Mouse (Mus musculus): ENCODE measurements around the gene BC030870. TPM values are rescaled to one million over a fixed set of nuclear protein-coding genes. Genes with fewer than 3 reads are reported as not detected.

The BC030870 gene
- polyA plus RNA-seq, 1 experiment from 2014 or later = not detected

GRCm38 (mm10) chr8:65089781-65090180 is 39.6 kb downstream of the BC030870 start:
- H3K4me3 ChIP-seq (ENCODE audit: low read depth, low read length) = no peak overlapping the region
- H3K9ac ChIP-seq (ENCODE audit: low read length) = no peak overlapping the region
- no peaks in the 10 kb centered on the region for H3K27me3 ChIP-seq (replicated peaks; ENCODE audit: control insufficient read depth, insufficient read depth, low read length)
- no peaks in the 10 kb centered on the region for H3K4me1 ChIP-seq (ENCODE audit: control insufficient read depth, insufficient read depth, low read length)
- DNase-seq (ENCODE audit: low spot score) (no peak), ATAC-seq (no peak)
- H3K36me3 ChIP-seq (ENCODE audit: control insufficient read depth, insufficient read depth, low read length) = no peaks in the 10 kb centered on the region
- no peak overlapping the region for H3K4me2 ChIP-seq (ENCODE audit: low read length)
- no peaks in the 10 kb centered on the region for H3K9me3 ChIP-seq (replicated peaks; ENCODE audit: control insufficient read depth, low read length)
- H3K27ac ChIP-seq (ENCODE audit: low read depth, low read length) = no peak overlapping the region
- WGBS = 83% methylated on average over 7 of the region's 7 CpGs

- H3K27ac ChIP-seq (ENCODE audit: low read depth, low read length) = no peak overlapping the region
- no peak overlapping the region for H3K4me3 ChIP-seq (ENCODE audit: low read depth, low read length)
- H3K9ac ChIP-seq (ENCODE audit: low read length) = no peak overlapping the region
- no peak for ATAC-seq
- 91% methylated on average over 12 of the region's 12 CpGs for WGBS
- no peaks in the 10 kb centered on the region for H3K27me3 ChIP-seq (replicated peaks; ENCODE audit: control insufficient read depth, insufficient read depth, low read length)
- no peaks in the 10 kb centered on the region for H3K9me3 ChIP-seq (replicated peaks; ENCODE audit: control insufficient read depth, low read length)
- no peaks in the 10 kb centered on the region for H3K36me3 ChIP-seq (ENCODE audit: control insufficient read depth, insufficient read depth, low read length)
- no peak for DNase-seq (ENCODE audit: low spot score)
- no peaks in the 10 kb centered on the region for H3K4me1 ChIP-seq (ENCODE audit: control insufficient read depth, insufficient read depth, low read length)
- H3K4me2 ChIP-seq (ENCODE audit: low read length) = no peak overlapping the region
These were observed 41.2 kb downstream of the BC030870 start for GRCm38 (mm10) chr8:65088120-65088519.

DNA sequence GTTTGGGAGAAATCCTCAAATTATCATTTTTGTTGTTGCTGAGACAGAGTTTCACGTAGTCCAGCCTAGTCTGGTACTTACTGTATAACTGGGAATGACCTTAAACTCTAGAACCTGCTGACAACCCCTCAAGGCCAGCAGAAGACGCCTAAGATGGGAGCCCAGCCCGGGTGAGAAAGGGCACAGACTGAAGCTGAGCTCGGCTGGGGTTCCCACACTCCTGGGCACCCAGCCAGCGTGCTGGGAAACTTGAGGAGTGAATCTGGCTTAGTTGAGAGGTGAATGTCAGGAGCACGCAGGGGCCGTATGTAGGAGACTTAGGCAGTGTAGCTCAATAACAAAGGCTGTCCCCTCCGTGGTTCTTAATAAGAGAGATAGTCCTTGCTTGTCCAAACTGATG is 41.7 kb downstream of the BC030870 start:
- ATAC-seq = no peak
- Histone ChIP-seq H3K27ac (ENCODE audit: low read depth, low read length) (no peak overlapping the region), H3K27me3 (replicated peaks; ENCODE audit: control insufficient read depth, insufficient read depth, low read length) (no peaks in the 10 kb centered on the region), H3K36me3 (ENCODE audit: control insufficient read depth, insufficient read depth, low read length) (no peaks in the 10 kb centered on the region), H3K9ac (ENCODE audit: low read length) (no peak overlapping the region), H3K4me2 (ENCODE audit: low read length) (no peak overlapping the region), H3K4me1 (ENCODE audit: control insufficient read depth, insufficient read depth, low read length) (no peaks in the 10 kb centered on the region), H3K4me3 (ENCODE audit: low read depth, low read length) (no peak overlapping the region), H3K9me3 (replicated peaks; ENCODE audit: control insufficient read depth, low read length) (no peaks in the 10 kb centered on the region)
- DNase-seq (ENCODE audit: low spot score) = no peak
- 60% methylated on average over 8 of the region's 8 CpGs for WGBS

GRCm38 (mm10) chr8:65085680-65086079 is 43.7 kb downstream of the BC030870 start:
- 80% methylated on average over 2 of the region's 2 CpGs for WGBS
- Histone ChIP-seq H3K9ac (ENCODE audit: low read length) (no peak overlapping the region), H3K4me2 (ENCODE audit: low read length) (no peak overlapping the region), H3K9me3 (replicated peaks; ENCODE audit: control insufficient read depth, low read length) (no peaks in the 10 kb centered on the region), H3K4me1 (ENCODE audit: control insufficient read depth, insufficient read depth, low read length) (no peaks in the 10 kb centered on the region), H3K27me3 (replicated peaks; ENCODE audit: control insufficient read depth, insufficient read depth, low read length) (no peaks in the 10 kb centered on the region), H3K4me3 (ENCODE audit: low read depth, low read length) (no peak overlapping the region), H3K36me3 (ENCODE audit: control insufficient read depth, insufficient read depth, low read length) (no peaks in the 10 kb centered on the region), H3K27ac (ENCODE audit: low read depth, low read length) (no peak overlapping the region)
- DNase-seq (ENCODE audit: low spot score) = no peak
- no peak for ATAC-seq

DNA sequence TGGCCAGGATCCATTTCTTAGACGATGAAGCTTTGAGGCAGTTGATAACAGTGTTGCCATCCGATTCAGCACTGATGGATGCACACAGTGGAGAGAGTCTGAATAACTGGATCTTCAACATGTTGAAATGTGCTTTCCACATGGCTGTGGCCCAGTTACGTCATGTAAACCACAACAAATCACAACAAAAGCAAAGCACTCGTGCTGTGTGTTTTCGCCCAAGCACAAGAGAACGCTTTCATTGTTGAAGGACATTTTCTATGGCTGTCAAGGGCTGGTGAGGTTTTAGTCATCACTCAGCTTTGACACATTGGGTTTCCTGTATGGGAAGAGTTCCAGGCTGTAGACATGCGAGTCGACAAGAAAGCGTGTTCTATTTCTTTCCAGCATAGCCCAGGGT is 48.6 kb downstream of the BC030870 start:
- no peaks in the 10 kb centered on the region for H3K9me3 ChIP-seq (replicated peaks; ENCODE audit: control insufficient read depth, low read length)
- no peak overlapping the region for H3K27ac ChIP-seq (ENCODE audit: low read depth, low read length)
- H3K4me2 ChIP-seq (ENCODE audit: low read length) = no peak overlapping the region
- no peak overlapping the region for H3K4me3 ChIP-seq (ENCODE audit: low read depth, low read length)
- ATAC-seq = no peak
- no peaks in the 10 kb centered on the region for H3K4me1 ChIP-seq (ENCODE audit: control insufficient read depth, insufficient read depth, low read length)
- no peak overlapping the region for H3K9ac ChIP-seq (ENCODE audit: low read length)
- no peaks in the 10 kb centered on the region for H3K36me3 ChIP-seq (ENCODE audit: control insufficient read depth, insufficient read depth, low read length)
- DNase-seq (ENCODE audit: low spot score) = no peak
- WGBS = 87% methylated on average over 9 of the region's 9 CpGs
- no peaks in the 10 kb centered on the region for H3K27me3 ChIP-seq (replicated peaks; ENCODE audit: control insufficient read depth, insufficient read depth, low read length)

- no peak for ATAC-seq
- DNase-seq (ENCODE audit: low spot score) = no peak
- Histone ChIP-seq H3K9ac (ENCODE audit: low read length) (no peak within 1 kb of the TSS), H3K27me3 (replicated peaks; ENCODE audit: control insufficient read depth, insufficient read depth, low read length) (no peaks in the 10 kb centered on the region), H3K4me1 (ENCODE audit: control insufficient read depth, insufficient read depth, low read length) (no peaks in the 10 kb centered on the region), H3K4me2 (ENCODE audit: low read length) (no peak within 1 kb of the TSS), H3K27ac (ENCODE audit: low read depth, low read length) (no peak within 1 kb of the TSS), H3K36me3 (ENCODE audit: control insufficient read depth, insufficient read depth, low read length) (no peaks in the 10 kb centered on the region), H3K4me3 (ENCODE audit: low read depth, low read length) (no peak within 1 kb of the TSS), H3K9me3 (replicated peaks; ENCODE audit: control insufficient read depth, low read length) (no peaks in the 10 kb centered on the region)
- 100% methylated on average over 2 of the region's 2 CpGs for WGBS
These were observed 54.6 kb downstream of the BC030870 start, which contains the start of gene Gm10663 for GRCm38 (mm10) chr8:65074733-65075132. Gm10663 (plus strand) TSS chr8:65075033.

DNA sequence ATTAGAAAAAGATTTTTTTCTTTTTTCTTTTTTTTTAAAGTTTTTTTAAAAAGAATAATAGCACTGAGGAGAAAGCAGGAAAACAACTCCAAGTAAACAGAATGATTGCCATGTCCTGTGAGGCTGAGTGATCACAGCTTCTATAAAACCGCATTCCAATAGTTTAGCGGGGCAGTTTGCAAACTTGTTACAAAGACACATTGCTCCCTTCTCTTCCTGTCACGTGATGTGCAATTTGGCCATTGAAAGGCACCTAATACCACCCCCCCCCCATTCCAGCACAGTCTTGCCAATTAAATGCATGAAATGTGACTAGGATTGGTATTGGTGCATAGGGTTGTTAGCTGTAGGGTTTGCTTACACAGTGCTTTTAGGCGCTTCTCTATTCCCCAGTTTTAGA is 58.4 kb downstream of the BC030870 start:
- H3K27me3 ChIP-seq (replicated peaks; ENCODE audit: control insufficient read depth, insufficient read depth, low read length) = no peaks in the 10 kb centered on the region
- H3K4me3 ChIP-seq (ENCODE audit: low read depth, low read length) = no peak overlapping the region
- no peak overlapping the region for H3K9ac ChIP-seq (ENCODE audit: low read length)
- WGBS = 64% methylated on average over 4 of the region's 4 CpGs
- H3K4me2 ChIP-seq (ENCODE audit: low read length) = no peak overlapping the region
- H3K36me3 ChIP-seq (ENCODE audit: control insufficient read depth, insufficient read depth, low read length) = no peaks in the 10 kb centered on the region
- no peak overlapping the region for H3K27ac ChIP-seq (ENCODE audit: low read depth, low read length)
- no peak for DNase-seq (ENCODE audit: low spot score)
- ATAC-seq = no peak
- H3K4me1 ChIP-seq (ENCODE audit: control insufficient read depth, insufficient read depth, low read length) = no peaks in the 10 kb centered on the region
- H3K9me3 ChIP-seq (replicated peaks; ENCODE audit: control insufficient read depth, low read length) = no peaks in the 10 kb centered on the region

DNA sequence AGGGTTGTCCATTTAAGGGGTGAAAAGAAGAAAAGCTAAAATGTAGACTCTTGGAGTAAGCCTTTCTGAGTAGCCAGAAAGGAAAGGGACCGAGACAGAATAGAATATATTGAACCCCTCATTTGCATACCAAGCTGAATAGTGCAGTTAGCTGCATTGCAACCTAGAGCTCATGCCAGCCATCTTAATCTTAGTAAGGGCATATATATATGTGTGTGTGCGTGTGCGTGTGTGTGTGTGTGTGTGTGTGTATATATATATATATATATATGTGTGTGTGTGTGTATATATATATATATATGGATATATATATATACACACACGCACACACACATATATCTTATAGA is 60.9 kb downstream of the BC030870 start:
- no peaks in the 10 kb centered on the region for H3K4me1 ChIP-seq (ENCODE audit: control insufficient read depth, insufficient read depth, low read length)
- H3K9ac ChIP-seq (ENCODE audit: low read length) = no peak overlapping the region
- no peaks in the 10 kb centered on the region for H3K36me3 ChIP-seq (ENCODE audit: control insufficient read depth, insufficient read depth, low read length)
- no peak overlapping the region for H3K4me3 ChIP-seq (ENCODE audit: low read depth, low read length)
- WGBS = 49% methylated on average over 4 of the region's 4 CpGs
- H3K27ac ChIP-seq (ENCODE audit: low read depth, low read length) = no peak overlapping the region
- H3K9me3 ChIP-seq (replicated peaks; ENCODE audit: control insufficient read depth, low read length) = no peaks in the 10 kb centered on the region
- DNase-seq (ENCODE audit: low spot score) = no peak
- H3K27me3 ChIP-seq (replicated peaks; ENCODE audit: control insufficient read depth, insufficient read depth, low read length) = no peaks in the 10 kb centered on the region
- peak overlapping the region; percentile 29; the same call in 1 of the 2 replicates for H3K4me2 ChIP-seq (ENCODE audit: low read length)
- peak; percentile 67 for ATAC-seq

DNA sequence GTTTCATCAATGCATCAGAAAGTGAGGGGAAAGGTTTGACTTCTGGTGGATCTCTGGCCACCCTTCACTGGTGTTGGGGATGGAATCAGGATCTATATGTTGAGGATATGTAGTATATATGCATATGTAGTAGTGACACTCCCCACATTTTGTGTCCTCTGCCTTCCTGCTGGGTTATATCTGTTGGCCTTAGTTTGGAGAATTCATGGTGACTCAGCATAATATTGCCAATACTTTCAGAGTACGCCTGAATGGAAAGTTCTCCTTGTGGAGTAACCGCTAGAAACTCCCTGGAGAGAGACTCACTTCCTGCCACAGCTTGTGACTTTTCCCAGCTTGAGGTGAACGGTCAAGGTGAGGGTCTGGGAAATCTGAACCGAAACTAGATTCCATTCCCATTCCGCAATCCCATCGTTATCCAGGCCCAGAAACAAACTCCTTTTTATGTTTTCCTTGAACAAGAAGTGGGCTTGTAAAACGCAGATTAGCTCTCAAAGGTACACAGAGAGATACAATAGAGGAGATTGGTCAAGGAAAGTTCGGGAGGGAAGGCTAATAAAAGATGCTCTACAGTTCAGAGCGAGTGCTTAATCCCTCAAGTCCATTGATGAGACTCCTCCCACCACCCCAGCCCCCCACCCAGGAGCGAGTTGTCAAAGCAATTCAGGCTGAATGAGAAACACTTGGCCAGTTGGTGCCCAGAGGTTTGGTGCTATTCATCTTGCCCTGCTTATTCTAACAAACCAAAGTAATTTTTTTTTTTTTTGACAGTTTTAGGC is 61.5 kb downstream of the BC030870 start:
- Histone ChIP-seq H3K9me3 (replicated peaks; ENCODE audit: control insufficient read depth, low read length) (no peaks in the 10 kb centered on the region), H3K4me3 (ENCODE audit: low read depth, low read length) (no peak overlapping the region), H3K36me3 (ENCODE audit: control insufficient read depth, insufficient read depth, low read length) (no peaks in the 10 kb centered on the region), H3K9ac (ENCODE audit: low read length) (no peak overlapping the region), H3K27me3 (replicated peaks; ENCODE audit: control insufficient read depth, insufficient read depth, low read length) (no peaks in the 10 kb centered on the region), H3K4me1 (ENCODE audit: control insufficient read depth, insufficient read depth, low read length) (no peaks in the 10 kb centered on the region), H3K4me2 (ENCODE audit: low read length) (peak overlapping the region; percentile 29; the same call in 1 of the 2 replicates), H3K27ac (ENCODE audit: low read depth, low read length) (no peak overlapping the region)
- ATAC-seq (peak; percentile 68), DNase-seq (ENCODE audit: low spot score) (peak; percentile 46)
- 7% methylated on average over 10 of the region's 10 CpGs for WGBS

Measured in forebrain, embryonic 14.5 days (tissue).